Mouse (Mus musculus): Measurements from ENCODE around the gene Zbtb16. TPM values are rescaled to one million over a fixed set of nuclear protein-coding genes. Genes with fewer than 3 reads are reported as not detected.
A peak's percentile ranks its signal among the peaks of the same experiment; 100 is the strongest.

Zbtb16 gene
- polyA plus RNA-seq (2016; fragmentation: Nextera tagmentation; extraction: Ambion mirVana): 6.8 and 6.9 TPM in 2 replicates

- peak; percentile 85 for ATAC-seq (ENCODE audit: low FRiP score)
- H3K9me3 ChIP-seq (replicated peaks): no peaks in the 10 kb centered on the region
- H3K4me2 ChIP-seq (replicated peaks): peak within 1 kb of the TSS; percentile 99
- under 1% methylated on average over 70 of the region's 78 CpGs for WGBS
- H3K9ac ChIP-seq: peak within 1 kb of the TSS; percentile 78
- H3K27ac ChIP-seq: peak within 1 kb of the TSS; percentile 62
- peaks cover 3% of the 10 kb centered on the region; the same call in 1 of the 2 replicates for H3K36me3 ChIP-seq
- peaks cover 44% of the 10 kb centered on the region for H3K4me1 ChIP-seq
- peak within 1 kb of the TSS; percentile 73 for H3K4me3 ChIP-seq
- H3K27me3 ChIP-seq: peaks cover 27% of the 10 kb centered on the region
These were observed at the start of gene Zbtb16 for GRCm38 (mm10) chr9:48835631-48836565. Gene Zbtb16, minus strand, starts transcription at chr9:48836222.

GRCm38 (mm10) chr9:48872896-48873295 lies 36.9 kb upstream of the Zbtb16 start:
- Histone ChIP-seq H3K9ac (no peak overlapping the region), H3K27me3 (no peaks in the 10 kb centered on the region), H3K9me3 (replicated peaks) (no peaks in the 10 kb centered on the region), H3K4me1 (no peaks in the 10 kb centered on the region), H3K4me3 (no peak overlapping the region), H3K4me2 (replicated peaks) (no peak overlapping the region), H3K27ac (no peak overlapping the region), H3K36me3 (no peaks in the 10 kb centered on the region)
- 91% methylated on average over 8 of the region's 8 CpGs for WGBS
- ATAC-seq (ENCODE audit: low FRiP score): no peak

GRCm38 (mm10) chr9:48866523-48867121 lies 30.6 kb upstream of the Zbtb16 start:
- H3K4me1 ChIP-seq: peaks cover 6% of the 10 kb centered on the region; the same call in 1 of the 2 replicates
- no peaks in the 10 kb centered on the region for H3K9me3 ChIP-seq (replicated peaks)
- H3K36me3 ChIP-seq: no peaks in the 10 kb centered on the region
- H3K4me2 ChIP-seq (replicated peaks): no peak overlapping the region
- ATAC-seq (ENCODE audit: low FRiP score): no peak
- H3K27ac ChIP-seq: no peak overlapping the region
- no peak overlapping the region for H3K9ac ChIP-seq
- no peak overlapping the region for H3K4me3 ChIP-seq
- peaks cover 4% of the 10 kb centered on the region; the same call in 1 of the 2 replicates for H3K27me3 ChIP-seq
- WGBS: 60% methylated on average over 12 of the region's 12 CpGs

GRCm38 (mm10) chr9:48865235-48865634 lies 29.2 kb upstream of the Zbtb16 start:
- Histone ChIP-seq H3K4me1 (peaks cover 8% of the 10 kb centered on the region), H3K36me3 (no peaks in the 10 kb centered on the region), H3K4me2 (replicated peaks) (no peak overlapping the region), H3K27me3 (peaks cover 4% of the 10 kb centered on the region; the same call in 1 of the 2 replicates), H3K27ac (no peak overlapping the region), H3K9me3 (replicated peaks) (no peaks in the 10 kb centered on the region), H3K4me3 (no peak overlapping the region), H3K9ac (no peak overlapping the region)
- no peak for ATAC-seq (ENCODE audit: low FRiP score)
- 50% methylated on average over 9 of the region's 9 CpGs for WGBS

- ATAC-seq (ENCODE audit: low FRiP score): no peak
- Histone ChIP-seq H3K4me2 (replicated peaks) (no peak overlapping the region), H3K9ac (no peak overlapping the region), H3K4me1 (peaks cover 5% of the 10 kb centered on the region; the same call in 1 of the 2 replicates), H3K9me3 (replicated peaks) (no peaks in the 10 kb centered on the region), H3K27me3 (peaks cover 4% of the 10 kb centered on the region; the same call in 1 of the 2 replicates), H3K36me3 (no peaks in the 10 kb centered on the region), H3K4me3 (no peak overlapping the region), H3K27ac (no peak overlapping the region)
- WGBS: 91% methylated on average over 10 of the region's 10 CpGs
These were observed 25.5 kb upstream of the Zbtb16 start for GRCm38 (mm10) chr9:48861481-48861880.

- peaks cover 5% of the 10 kb centered on the region; the same call in 1 of the 2 replicates for H3K4me1 ChIP-seq
- H3K36me3 ChIP-seq: no peaks in the 10 kb centered on the region
- no peak overlapping the region for H3K4me3 ChIP-seq
- H3K9me3 ChIP-seq (replicated peaks): no peaks in the 10 kb centered on the region
- peaks cover 4% of the 10 kb centered on the region; the same call in 1 of the 2 replicates for H3K27me3 ChIP-seq
- no peak overlapping the region for H3K4me2 ChIP-seq (replicated peaks)
- peak; percentile 68; the same call in 1 of the 2 replicates for ATAC-seq (ENCODE audit: low FRiP score)
- no peak overlapping the region for H3K27ac ChIP-seq
- WGBS: 3% methylated on average over 6 of the region's 6 CpGs
- no peak overlapping the region for H3K9ac ChIP-seq
These were observed 24.5 kb upstream of the Zbtb16 start for GRCm38 (mm10) chr9:48860526-48860845.

GRCm38 (mm10) chr9:48859828-48860525 lies 24.0 kb upstream of the Zbtb16 start:
- Histone ChIP-seq H3K9me3 (replicated peaks) (no peaks in the 10 kb centered on the region), H3K4me1 (peaks cover 5% of the 10 kb centered on the region; the same call in 1 of the 2 replicates), H3K4me2 (replicated peaks) (no peak overlapping the region), H3K27ac (no peak overlapping the region), H3K9ac (0 out of 2 replicates have a peak overlapping the region, but pooled peaks have one; percentile 18), H3K36me3 (no peaks in the 10 kb centered on the region), H3K27me3 (peaks cover 4% of the 10 kb centered on the region; the same call in 1 of the 2 replicates), H3K4me3 (no peak overlapping the region)
- ATAC-seq (ENCODE audit: low FRiP score): peak; percentile 50; the same call in 1 of the 2 replicates
- WGBS: 21% methylated on average over 10 of the region's 10 CpGs

- peaks cover 4% of the 10 kb centered on the region; the same call in 1 of the 2 replicates for H3K27me3 ChIP-seq
- H3K9me3 ChIP-seq (replicated peaks): no peaks in the 10 kb centered on the region
- 79% methylated on average over 7 of the region's 7 CpGs for WGBS
- H3K4me1 ChIP-seq: peaks cover 5% of the 10 kb centered on the region; the same call in 1 of the 2 replicates
- no peak overlapping the region for H3K4me3 ChIP-seq
- no peak overlapping the region for H3K9ac ChIP-seq
- no peak overlapping the region for H3K27ac ChIP-seq
- H3K36me3 ChIP-seq: no peaks in the 10 kb centered on the region
- no peak for ATAC-seq (ENCODE audit: low FRiP score)
- no peak overlapping the region for H3K4me2 ChIP-seq (replicated peaks)
These were observed 21.9 kb upstream of the Zbtb16 start for GRCm38 (mm10) chr9:48857944-48858343.

- Histone ChIP-seq H3K4me1 (peaks cover 5% of the 10 kb centered on the region; the same call in 1 of the 2 replicates), H3K4me2 (replicated peaks) (no peak overlapping the region), H3K36me3 (no peaks in the 10 kb centered on the region), H3K9me3 (replicated peaks) (no peaks in the 10 kb centered on the region), H3K9ac (no peak overlapping the region), H3K4me3 (no peak overlapping the region), H3K27me3 (0 out of 2 replicates have a peak, but pooled peaks cover 4% of the 10 kb centered on the region), H3K27ac (no peak overlapping the region)
- 89% methylated on average over 4 of the region's 4 CpGs for WGBS
- ATAC-seq (ENCODE audit: low FRiP score): no peak
These were observed 20.2 kb upstream of the Zbtb16 start for GRCm38 (mm10) chr9:48856240-48856639.

- Histone ChIP-seq H3K4me2 (replicated peaks) (no peak overlapping the region), H3K4me3 (no peak overlapping the region), H3K4me1 (no peaks in the 10 kb centered on the region), H3K36me3 (no peaks in the 10 kb centered on the region), H3K9me3 (replicated peaks) (no peaks in the 10 kb centered on the region), H3K27me3 (0 out of 2 replicates have a peak, but pooled peaks cover 4% of the 10 kb centered on the region), H3K9ac (no peak overlapping the region), H3K27ac (no peak overlapping the region)
- WGBS: 90% methylated on average over 5 of the region's 5 CpGs
- ATAC-seq (ENCODE audit: low FRiP score): no peak
These were observed 13.5 kb upstream of the Zbtb16 start for GRCm38 (mm10) chr9:48849531-48849930.

- ATAC-seq (ENCODE audit: low FRiP score): no peak
- Histone ChIP-seq H3K4me3 (no peak overlapping the region), H3K27me3 (peaks cover 10% of the 10 kb centered on the region), H3K9me3 (replicated peaks) (no peaks in the 10 kb centered on the region), H3K4me2 (replicated peaks) (no peak overlapping the region), H3K4me1 (peaks cover 26% of the 10 kb centered on the region), H3K27ac (no peak overlapping the region), H3K9ac (no peak overlapping the region), H3K36me3 (no peaks in the 10 kb centered on the region)
- WGBS: 96% methylated on average over 3 of the region's 3 CpGs
These were observed 3.5 kb upstream of the Zbtb16 start for GRCm38 (mm10) chr9:48839568-48839967.

GRCm38 (mm10) chr9:48838346-48838745 lies 2.3 kb upstream of the Zbtb16 start:
- Histone ChIP-seq H3K4me3 (no peak overlapping the region), H3K9me3 (replicated peaks) (no peaks in the 10 kb centered on the region), H3K36me3 (no peaks in the 10 kb centered on the region), H3K4me1 (peaks cover 37% of the 10 kb centered on the region), H3K9ac (no peak overlapping the region; the same call in 1 of the 2 replicates), H3K4me2 (replicated peaks) (no peak overlapping the region), H3K27me3 (peaks cover 20% of the 10 kb centered on the region), H3K27ac (no peak overlapping the region)
- ATAC-seq (ENCODE audit: low FRiP score): no peak
- 57% methylated on average over 4 of the region's 4 CpGs for WGBS

Measured in hindbrain, embryonic 12.5 days (tissue).